Mouse (Mus musculus): ENCODE results near the gene Slco3a1. TPM values are rescaled to one million over a fixed set of nuclear protein-coding genes. Genes with fewer than 3 reads are reported as not detected.

Gene Slco3a1
- total RNA-seq, 2 experiments from 2014 or later: 57.4 to 63.1 TPM

GRCm38 (mm10) chr7:74498266-74498980 is 56.2 kb downstream of the Slco3a1 start:
- intact Hi-C loops (cut with DNase I): no loop called here
- no peak for DNase-seq (ENCODE audit: extremely low spot score in 1 of 2, low spot score in 2 of 2)

DNA sequence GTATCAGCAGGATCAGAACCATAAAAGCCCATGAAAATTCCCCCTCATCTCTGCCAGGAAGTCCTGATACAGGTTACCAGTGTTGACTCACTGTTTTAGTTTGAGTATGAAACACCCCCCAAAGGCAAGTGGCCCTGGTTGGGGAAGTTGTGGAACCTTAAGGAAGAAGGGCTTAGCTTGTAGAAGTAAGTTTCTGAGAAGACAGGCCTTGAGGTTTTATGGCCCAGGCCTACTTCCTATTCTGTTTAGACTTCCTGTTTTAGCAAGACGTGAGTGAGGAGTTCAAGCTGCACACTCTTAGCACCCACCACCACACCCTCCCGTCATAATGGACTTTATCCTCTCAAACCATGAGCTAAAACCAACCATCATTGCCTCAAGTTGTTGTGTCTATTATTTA is 57.4 kb downstream of the Slco3a1 start:
- intact Hi-C loops (cut with DNase I): no loop called here
- no peak for DNase-seq (ENCODE audit: extremely low spot score in 1 of 2, low spot score in 2 of 2)

DNA sequence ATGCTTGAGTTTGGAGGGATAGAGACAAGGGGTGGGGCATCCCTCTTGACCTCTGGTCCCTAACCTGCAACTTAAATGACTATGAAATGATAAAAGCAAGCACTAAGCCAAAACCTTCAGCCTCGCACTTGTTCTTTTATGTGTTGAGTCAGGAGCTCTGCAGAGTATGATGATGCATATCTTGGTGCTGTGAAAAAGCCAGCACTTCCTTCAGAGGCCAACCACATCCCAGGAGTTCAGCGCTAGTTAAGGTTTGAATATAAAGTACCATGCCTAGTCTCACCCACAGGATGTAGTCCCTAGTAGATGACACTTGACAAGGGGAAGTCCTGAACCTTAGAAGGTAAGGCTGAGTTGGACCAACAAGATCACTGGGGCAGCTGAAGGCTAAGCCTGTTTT is 59.1 kb downstream of the Slco3a1 start:
- intact Hi-C loops (cut with DNase I): no loop called here
- no peak for DNase-seq (ENCODE audit: extremely low spot score in 1 of 2, low spot score in 2 of 2)

DNA sequence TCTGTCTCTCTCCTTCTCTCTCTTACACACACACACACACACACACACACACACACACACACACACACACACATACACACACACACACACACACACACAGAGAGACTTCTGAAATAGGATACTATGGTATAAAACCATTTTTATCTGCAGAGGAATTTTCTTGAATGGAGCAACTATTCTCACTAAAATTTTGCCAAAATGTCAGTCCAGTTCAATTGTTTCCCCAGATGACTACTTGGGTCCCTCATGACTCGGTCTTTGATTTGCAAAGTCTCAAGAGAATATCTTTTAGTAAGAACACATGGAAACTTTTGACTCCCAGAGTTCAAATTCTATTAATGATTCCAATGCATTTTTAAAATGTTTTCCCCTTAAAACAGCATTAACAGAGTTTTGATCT is 60.8 kb downstream of the Slco3a1 start:
- no peak for DNase-seq (ENCODE audit: extremely low spot score in 1 of 2, low spot score in 2 of 2)
- intact Hi-C loops (cut with DNase I): no loop called here

- no peak for DNase-seq (ENCODE audit: extremely low spot score in 1 of 2, low spot score in 2 of 2)
- intact Hi-C loops (cut with DNase I): no loop called here
Measured at GRCm38 (mm10) chr7:74491683-74492355, 62.8 kb downstream of the Slco3a1 start.

- intact Hi-C loops (cut with DNase I): no loop called here
- DNase-seq (ENCODE audit: extremely low spot score in 1 of 2, low spot score in 2 of 2): no peak
Measured at GRCm38 (mm10) chr7:74488141-74488540, 66.4 kb downstream of the Slco3a1 start.

- intact Hi-C loops (cut with DNase I): no loop called here
- no peak for DNase-seq (ENCODE audit: extremely low spot score in 1 of 2, low spot score in 2 of 2)
Measured at GRCm38 (mm10) chr7:74487727-74488126, 66.9 kb downstream of the Slco3a1 start.

- DNase-seq (ENCODE audit: extremely low spot score in 1 of 2, low spot score in 2 of 2): no peak
- intact Hi-C loops (cut with DNase I): no loop called here
Measured at GRCm38 (mm10) chr7:74486083-74486482, 68.5 kb downstream of the Slco3a1 start.

DNA sequence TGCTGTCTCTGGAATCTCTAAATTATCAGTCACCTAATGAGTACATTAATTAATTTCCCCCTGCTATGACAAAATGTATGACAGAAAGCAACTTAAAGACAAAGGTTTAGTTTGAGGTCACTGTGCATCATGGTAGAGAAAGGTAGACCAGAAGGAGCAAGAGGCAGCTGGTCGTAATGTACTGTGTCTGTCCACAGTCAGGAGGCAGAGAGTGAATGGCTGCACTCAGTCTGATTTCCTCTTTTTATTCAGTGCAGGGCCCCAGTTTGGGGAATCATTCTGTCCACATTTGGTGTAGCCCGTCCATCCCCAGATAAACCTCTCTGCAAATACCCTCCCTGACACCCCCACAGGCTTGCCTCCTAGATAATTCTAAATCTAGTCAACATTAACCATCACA is 68.9 kb downstream of the Slco3a1 start:
- DNase-seq (ENCODE audit: extremely low spot score in 1 of 2, low spot score in 2 of 2): no peak
- intact Hi-C loops (cut with DNase I): no loop called here

GRCm38 (mm10) chr7:74484024-74484385 is 70.6 kb downstream of the Slco3a1 start:
- no peak for DNase-seq (ENCODE audit: extremely low spot score in 1 of 2, low spot score in 2 of 2)
- intact Hi-C loops (cut with DNase I): no loop called here

DNA sequence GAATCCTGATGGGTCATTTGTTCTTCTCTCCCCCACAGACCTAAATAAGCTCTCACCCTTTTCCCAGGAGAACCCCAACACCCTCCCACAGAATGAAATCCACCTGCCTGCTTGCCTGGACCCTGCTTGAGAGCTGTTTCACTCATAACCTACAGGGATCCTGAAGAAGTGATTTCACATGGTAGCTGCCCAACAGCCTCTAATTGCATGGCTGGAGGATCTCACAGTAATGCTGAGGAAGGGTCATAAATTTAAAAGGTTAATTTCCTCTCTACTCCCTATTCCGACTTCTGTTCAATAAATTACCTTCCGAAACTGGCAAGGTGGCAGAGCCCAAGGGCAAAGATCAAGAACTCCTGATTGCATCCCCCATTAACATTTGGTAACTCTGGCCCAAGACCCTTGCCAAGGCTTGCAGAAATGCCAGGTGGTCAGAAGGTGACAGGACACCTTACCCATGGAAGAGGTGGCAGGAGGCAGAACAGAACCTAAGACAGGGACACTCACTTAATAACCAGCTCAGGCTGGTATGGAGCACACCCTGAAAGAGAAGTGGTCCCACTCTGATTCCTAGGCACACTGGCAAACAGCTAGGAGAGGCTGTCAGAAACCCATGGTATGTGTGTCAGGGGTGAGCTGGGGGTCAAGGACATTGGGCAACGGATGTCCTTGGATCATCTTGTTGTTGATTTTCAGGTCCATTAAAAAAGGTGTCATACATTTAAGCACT is 71.1 kb downstream of the Slco3a1 start:
- no peak for DNase-seq (ENCODE audit: extremely low spot score in 1 of 2, low spot score in 2 of 2)

DNA sequence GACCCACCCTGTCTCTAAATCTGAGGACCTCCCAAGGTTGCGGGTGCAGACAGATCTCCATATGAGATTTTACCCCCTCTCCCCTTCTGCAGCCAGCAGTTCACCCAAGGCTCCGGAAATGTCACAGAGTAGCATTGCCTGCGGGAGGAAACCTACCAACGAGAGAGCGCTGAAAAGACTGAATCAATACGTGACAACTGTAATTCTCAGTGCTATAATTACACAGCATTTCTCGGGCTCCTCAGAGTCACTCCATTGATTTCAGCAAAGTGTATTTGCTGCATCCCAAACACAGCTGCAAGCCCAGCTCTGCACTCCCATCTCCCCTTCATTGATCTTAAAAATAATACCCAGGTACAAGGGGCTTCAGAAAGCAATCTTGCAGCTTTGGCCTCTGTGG is 82.8 kb downstream of the Slco3a1 start:
- intact Hi-C loops (cut with DNase I): no loop called here
- no peak for DNase-seq (ENCODE audit: extremely low spot score in 1 of 2, low spot score in 2 of 2)

More for the DNA sequence above, 71.1 kb downstream of the Slco3a1 start:
- intact Hi-C loops (cut with DNase I): no loop called here

GRCm38 (mm10) chr7:74466886-74467285 is 87.7 kb downstream of the Slco3a1 start:
- DNase-seq (ENCODE audit: extremely low spot score in 1 of 2, low spot score in 2 of 2): no peak
- intact Hi-C loops (cut with DNase I): no loop called here

DNA sequence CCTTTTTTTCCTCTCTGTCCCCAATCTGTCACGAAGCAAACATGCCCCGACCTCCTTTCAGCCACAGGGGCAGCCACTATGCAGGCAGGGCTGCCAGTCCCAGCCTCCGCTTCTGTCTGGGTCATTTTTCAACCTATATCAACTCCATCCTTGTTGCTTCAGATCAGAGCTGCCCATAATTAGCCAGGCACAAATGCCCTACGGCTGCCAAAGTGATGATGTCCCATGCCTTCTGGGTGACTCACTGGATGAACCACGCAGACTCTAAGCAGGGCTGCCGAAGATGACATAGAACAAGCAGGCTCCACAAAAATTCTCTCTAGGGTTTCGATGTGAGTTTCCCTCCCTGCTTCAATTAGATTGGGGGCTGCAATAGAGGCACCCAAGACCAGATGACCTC is 89.9 kb downstream of the Slco3a1 start:
- intact Hi-C loops (cut with DNase I): no loop called here
- DNase-seq (ENCODE audit: extremely low spot score in 1 of 2, low spot score in 2 of 2): no peak

DNA sequence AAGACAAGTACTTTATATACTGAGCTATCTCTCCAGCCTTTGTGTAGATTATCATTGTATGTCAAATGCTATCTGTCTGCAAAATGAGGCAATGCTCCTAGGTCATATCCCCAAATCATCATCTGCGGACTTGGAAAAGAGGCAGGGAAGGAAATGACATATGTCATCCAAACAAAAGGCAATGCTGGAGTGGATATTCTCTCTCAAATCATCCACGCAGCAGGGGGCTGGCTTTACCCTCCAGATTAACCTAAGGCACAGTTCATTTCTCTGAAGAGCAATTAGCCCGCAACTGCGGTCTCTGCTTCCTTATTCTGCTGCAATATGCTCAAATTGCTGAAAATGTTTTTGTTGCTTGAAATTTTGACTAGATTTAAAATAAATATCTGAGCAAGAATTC is 92.1 kb downstream of the Slco3a1 start:
- DNase-seq (ENCODE audit: extremely low spot score in 1 of 2, low spot score in 2 of 2): no peak
- intact Hi-C loops (cut with DNase I): no loop called here

DNA sequence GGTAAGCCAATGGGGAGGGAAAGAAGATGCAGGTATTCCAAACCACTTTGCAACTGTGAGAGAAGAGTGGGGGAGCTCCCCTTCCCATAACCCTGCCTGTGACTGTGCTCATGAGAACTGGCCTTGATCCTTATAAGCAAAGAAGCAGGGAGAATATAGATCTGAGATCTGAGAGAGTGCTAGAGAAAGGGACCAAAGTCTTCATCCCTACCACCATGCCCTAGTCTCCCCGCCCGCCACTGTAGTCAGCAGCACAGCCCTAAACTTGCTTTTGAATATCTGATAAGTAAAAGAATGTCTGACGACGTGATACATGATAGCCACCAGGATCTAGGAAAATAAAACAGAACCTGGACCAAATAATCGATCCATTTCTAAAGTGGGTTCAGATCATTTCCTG is 92.8 kb downstream of the Slco3a1 start:
- intact Hi-C loops (cut with DNase I): no loop called here
- no peak for DNase-seq (ENCODE audit: extremely low spot score in 1 of 2, low spot score in 2 of 2)

GRCm38 (mm10) chr7:74461146-74461545 is 93.4 kb downstream of the Slco3a1 start:
- no peak for DNase-seq (ENCODE audit: extremely low spot score in 1 of 2, low spot score in 2 of 2)
- intact Hi-C loops (cut with DNase I): no loop called here

GRCm38 (mm10) chr7:74459812-74460211 is 94.8 kb downstream of the Slco3a1 start:
- intact Hi-C loops (cut with DNase I): no loop called here
- no peak for DNase-seq (ENCODE audit: extremely low spot score in 1 of 2, low spot score in 2 of 2)

DNA sequence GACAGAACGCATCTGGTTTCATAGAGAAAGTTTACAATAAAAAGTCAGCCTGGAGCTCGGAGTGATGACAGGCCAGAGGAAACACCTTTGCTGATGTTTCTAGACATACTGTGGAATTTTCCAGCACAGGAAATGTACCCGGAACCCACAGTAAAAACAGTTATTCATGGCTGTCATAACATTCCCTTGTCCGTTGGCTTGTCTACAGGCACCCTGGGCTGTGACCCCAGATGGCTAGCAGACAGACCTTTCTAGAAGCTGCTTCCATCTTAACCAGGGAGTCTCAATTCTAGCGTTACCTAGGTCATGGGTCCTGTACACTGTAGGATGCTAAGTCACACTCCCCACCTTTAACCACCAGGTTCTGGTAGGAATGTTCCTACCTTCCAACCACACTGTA is 95.3 kb downstream of the Slco3a1 start:
- intact Hi-C loops (cut with DNase I): no loop called here
- DNase-seq (ENCODE audit: extremely low spot score in 1 of 2, low spot score in 2 of 2): no peak
